Mouse (Mus musculus): ENCODE measurements around the gene 2200002D01Rik. TPM values are rescaled to one million over a fixed set of nuclear protein-coding genes. Genes with fewer than 3 reads are reported as not detected.

Gene 2200002D01Rik
- total RNA-seq (2014; rRNA removed) = 0.23 TPM in 1 of 2 replicates, not detected in the other
- 0.67 and 0.82 TPM in 2 replicates for polyA plus RNA-seq (2015; fragmentation: Nextera tagmentation; extraction: Ambion mirVana)

- WGBS = 28% methylated on average over 20 of the region's 20 CpGs
- no peak within 1 kb of the TSS for H3K9ac ChIP-seq
- H3K4me1 ChIP-seq (ENCODE audit: insufficient read depth) = no peaks in the 10 kb centered on the region
- DNase-seq = no peak
- no peak within 1 kb of the TSS for H3K4me3 ChIP-seq (ENCODE audit: low read depth, low read length)
- ATAC-seq = no peak
- H3K27me3 ChIP-seq (ENCODE audit: insufficient read depth, low read length) = no peaks in the 10 kb centered on the region; the same call in 1 of the 2 replicates
- peaks cover 14% of the 10 kb centered on the region; the same call in 1 of the 2 replicates for H3K36me3 ChIP-seq (ENCODE audit: insufficient read depth)
- H3K4me2 ChIP-seq (ENCODE audit: low read depth) = peak within 1 kb of the TSS; percentile 22; the same call in 1 of the 2 replicates
- TF ChIP-seq CTCF (IDR thresholded peaks at IDR 0.05; ENCODE audit: low read depth) = no peak
- H3K9me3 ChIP-seq (ENCODE audit: low read length) = no peaks in the 10 kb centered on the region
- H3K27ac ChIP-seq (ENCODE audit: low read depth, low read length) = no peak within 1 kb of the TSS
These were observed at the start of gene 2200002D01Rik for GRCm38 (mm10) chr7:29248261-29248841. Gene 2200002D01Rik (minus strand): TSS chr7:29248466.

- Histone ChIP-seq H3K27ac (ENCODE audit: low read depth, low read length) (no peak overlapping the region), H3K4me3 (ENCODE audit: low read depth, low read length) (no peak overlapping the region), H3K27me3 (ENCODE audit: insufficient read depth, low read length) (no peaks in the 10 kb centered on the region), H3K36me3 (ENCODE audit: insufficient read depth) (no peaks in the 10 kb centered on the region), H3K4me2 (ENCODE audit: low read depth) (no peak overlapping the region), H3K4me1 (ENCODE audit: insufficient read depth) (0 out of 2 replicates have a peak, but pooled peaks cover 5% of the 10 kb centered on the region), H3K9me3 (ENCODE audit: low read length) (no peaks in the 10 kb centered on the region), H3K9ac (no peak overlapping the region)
- ATAC-seq (peak; percentile 48; the same call in 1 of the 2 replicates), DNase-seq (peak; percentile 80)
- 9% methylated on average over 10 of the region's 10 CpGs for WGBS
- peak; percentile 88 for TF ChIP-seq CTCF (IDR thresholded peaks at IDR 0.05; ENCODE audit: low read depth)
These were observed 48.7 kb upstream of the 2200002D01Rik start for GRCm38 (mm10) chr7:29296998-29297397.

GRCm38 (mm10) chr7:29295861-29296647 lies 47.8 kb upstream of the 2200002D01Rik start:
- DNase-seq (no peak), ATAC-seq (no peak)
- no peak overlapping the region for H3K9ac ChIP-seq
- no peak overlapping the region for H3K4me2 ChIP-seq (ENCODE audit: low read depth)
- no peaks in the 10 kb centered on the region for H3K9me3 ChIP-seq (ENCODE audit: low read length)
- H3K27me3 ChIP-seq (ENCODE audit: insufficient read depth, low read length) = no peaks in the 10 kb centered on the region
- 85% methylated on average over 24 of the region's 24 CpGs for WGBS
- H3K27ac ChIP-seq (ENCODE audit: low read depth, low read length) = no peak overlapping the region
- H3K4me1 ChIP-seq (ENCODE audit: insufficient read depth) = 0 out of 2 replicates have a peak, but pooled peaks cover 5% of the 10 kb centered on the region
- no peak for TF ChIP-seq CTCF (IDR thresholded peaks at IDR 0.05; ENCODE audit: low read depth)
- no peak overlapping the region for H3K4me3 ChIP-seq (ENCODE audit: low read depth, low read length)
- no peaks in the 10 kb centered on the region for H3K36me3 ChIP-seq (ENCODE audit: insufficient read depth)

- Histone ChIP-seq H3K36me3 (ENCODE audit: insufficient read depth) (no peaks in the 10 kb centered on the region), H3K27ac (ENCODE audit: low read depth, low read length) (no peak overlapping the region), H3K4me3 (ENCODE audit: low read depth, low read length) (no peak overlapping the region), H3K9ac (no peak overlapping the region), H3K27me3 (ENCODE audit: insufficient read depth, low read length) (no peaks in the 10 kb centered on the region), H3K4me1 (ENCODE audit: insufficient read depth) (0 out of 2 replicates have a peak, but pooled peaks cover 5% of the 10 kb centered on the region), H3K9me3 (ENCODE audit: low read length) (no peaks in the 10 kb centered on the region), H3K4me2 (ENCODE audit: low read depth) (no peak overlapping the region)
- TF ChIP-seq CTCF (IDR thresholded peaks at IDR 0.05; ENCODE audit: low read depth) = no peak
- no peak for ATAC-seq
- DNase-seq = no peak
- WGBS = 69% methylated on average over 13 of the region's 13 CpGs
These were observed 46.0 kb upstream of the 2200002D01Rik start for GRCm38 (mm10) chr7:29294111-29294761.

GRCm38 (mm10) chr7:29293131-29294065 lies 45.1 kb upstream of the 2200002D01Rik start:
- Histone ChIP-seq H3K27ac (ENCODE audit: low read depth, low read length) (0 out of 2 replicates have a peak overlapping the region, but pooled peaks have one; percentile 9), H3K27me3 (ENCODE audit: insufficient read depth, low read length) (no peaks in the 10 kb centered on the region), H3K36me3 (ENCODE audit: insufficient read depth) (no peaks in the 10 kb centered on the region), H3K9me3 (ENCODE audit: low read length) (no peaks in the 10 kb centered on the region), H3K4me1 (ENCODE audit: insufficient read depth) (0 out of 2 replicates have a peak, but pooled peaks cover 5% of the 10 kb centered on the region), H3K4me2 (ENCODE audit: low read depth) (no peak overlapping the region), H3K4me3 (ENCODE audit: low read depth, low read length) (no peak overlapping the region), H3K9ac (no peak overlapping the region)
- TF ChIP-seq CTCF (IDR thresholded peaks at IDR 0.05; ENCODE audit: low read depth) = no peak
- ATAC-seq = no peak
- DNase-seq = no peak
- WGBS = 41% methylated on average over 19 of the region's 19 CpGs

Measured in forebrain, postnatal 0 days (tissue).